Mouse (Mus musculus): Measurements from ENCODE around the gene Fam185a.

GRCm38 (mm10) chr5:21529110-21529720 lies 104.5 kb downstream of the Fam185a start:
- TF ChIP-seq CTCF (IDR thresholded peaks at IDR 0.05) (no peak), EP300 (IDR thresholded peaks at IDR 0.05) (no peak)

Data from lung, postnatal 0 days (tissue).